Mouse (Mus musculus): ENCODE data around the gene Kl. TPM values are rescaled to one million over a fixed set of nuclear protein-coding genes. Genes with fewer than 3 reads are reported as not detected.

Gene Kl
- polyA plus RNA-seq, 1 experiment from 2014 or later: 0.07 TPM

DNA sequence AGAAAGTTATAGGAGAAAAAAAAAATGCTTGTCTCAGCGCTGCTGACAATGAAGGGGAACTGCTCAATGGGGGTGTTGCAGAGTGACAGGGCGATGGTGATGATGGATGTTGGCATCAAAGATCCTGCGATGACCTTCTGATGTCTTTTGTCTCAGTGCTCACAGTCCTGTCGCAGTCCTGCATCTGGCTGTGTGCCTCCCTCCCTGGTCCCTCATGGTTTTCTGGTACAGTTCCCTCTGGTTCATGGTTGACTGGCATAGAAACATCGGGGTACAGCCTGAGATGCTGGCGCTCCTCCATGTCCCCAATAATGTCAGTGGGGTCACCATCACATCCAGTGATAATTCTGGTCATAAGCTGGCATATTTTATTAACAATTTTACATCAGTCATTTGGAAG lies 18.7 kb downstream of the Kl start:
- Histone ChIP-seq H3K4me3 (ENCODE audit: low read depth, low read length) (no peak overlapping the region), H3K36me3 (ENCODE audit: control insufficient read depth, insufficient read depth, low read length) (no peaks in the 10 kb centered on the region), H3K27me3 (ENCODE audit: control insufficient read depth, insufficient read depth, low read length) (no peaks in the 10 kb centered on the region), H3K27ac (replicated peaks; ENCODE audit: low read depth, low read length) (no peak overlapping the region), H3K4me2 (ENCODE audit: low read depth, severe bottlenecking) (no peak overlapping the region), H3K9me3 (ENCODE audit: control insufficient read depth, low read length) (peaks cover 2% of the 10 kb centered on the region; the same call in 1 of the 2 replicates), H3K9ac (ENCODE audit: low read length) (no peak overlapping the region), H3K4me1 (ENCODE audit: control insufficient read depth, insufficient read depth, low read length) (no peaks in the 10 kb centered on the region)
- 79% methylated on average over 6 of the region's 6 CpGs for WGBS
- DNase-seq (ENCODE audit: low spot score) (no peak), ATAC-seq (ENCODE audit: insufficient number of reproducible peaks, low FRiP score, low TSS enrichment, low read depth) (no peak)

DNA sequence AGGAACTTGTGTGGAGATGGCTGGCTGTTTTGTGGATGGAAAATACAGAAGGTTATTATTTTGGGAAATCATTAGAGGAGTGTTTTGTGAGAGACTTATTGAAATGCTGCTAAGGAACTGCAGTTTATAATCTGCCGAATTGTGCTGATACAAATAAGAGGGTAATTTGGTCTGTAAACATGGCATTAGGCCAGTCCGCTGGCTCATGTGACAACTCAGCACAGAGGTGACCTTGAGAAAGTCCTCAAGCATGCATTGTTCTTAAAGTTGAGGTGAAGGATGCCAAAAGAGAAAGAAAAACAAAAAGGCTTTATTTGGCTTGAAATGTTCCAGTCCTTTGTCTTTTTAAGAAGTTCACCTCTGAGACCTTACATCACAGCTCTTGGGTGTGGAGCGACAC lies 21.8 kb downstream of the Kl start:
- Histone ChIP-seq H3K27ac (replicated peaks; ENCODE audit: low read depth, low read length) (no peak overlapping the region), H3K27me3 (ENCODE audit: control insufficient read depth, insufficient read depth, low read length) (no peaks in the 10 kb centered on the region), H3K4me2 (ENCODE audit: low read depth, severe bottlenecking) (no peak overlapping the region), H3K9ac (ENCODE audit: low read length) (no peak overlapping the region), H3K36me3 (ENCODE audit: control insufficient read depth, insufficient read depth, low read length) (no peaks in the 10 kb centered on the region), H3K9me3 (ENCODE audit: control insufficient read depth, low read length) (no peaks in the 10 kb centered on the region), H3K4me3 (ENCODE audit: low read depth, low read length) (no peak overlapping the region), H3K4me1 (ENCODE audit: control insufficient read depth, insufficient read depth, low read length) (no peaks in the 10 kb centered on the region)
- WGBS: 90% methylated on average over 3 of the region's 3 CpGs
- DNase-seq (ENCODE audit: low spot score) (no peak), ATAC-seq (ENCODE audit: insufficient number of reproducible peaks, low FRiP score, low TSS enrichment, low read depth) (no peak)

DNA sequence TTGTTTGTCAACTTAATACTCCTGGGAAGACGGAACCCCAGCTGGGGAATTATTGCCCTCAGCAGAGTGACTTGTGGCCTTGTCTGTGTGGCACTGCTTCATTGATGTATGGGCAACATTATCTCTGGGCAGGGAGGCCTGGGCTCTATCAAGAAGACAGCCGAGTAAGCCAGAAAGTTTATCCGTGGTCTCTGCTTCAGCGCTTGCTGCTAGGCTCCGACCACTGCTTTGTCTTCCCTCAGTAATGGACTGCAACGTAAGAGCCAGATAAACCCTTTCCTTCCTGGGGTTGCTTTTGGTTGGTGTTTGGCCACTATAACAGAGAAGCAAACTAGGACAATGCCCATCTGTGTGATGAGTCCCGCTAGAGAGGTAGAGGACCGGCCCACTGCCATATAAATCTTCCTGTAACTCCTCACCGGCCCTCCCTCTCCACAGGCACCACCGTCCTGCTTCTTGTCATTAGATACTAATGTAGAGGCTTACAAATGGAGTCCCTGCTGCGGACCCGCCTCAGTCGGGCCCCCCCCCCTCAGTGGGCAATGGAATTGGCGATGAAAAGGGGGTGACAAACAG lies 25.1 kb downstream of the Kl start:
- 57% methylated on average over 14 of the region's 14 CpGs for WGBS
- Histone ChIP-seq H3K27me3 (ENCODE audit: control insufficient read depth, insufficient read depth, low read length) (no peaks in the 10 kb centered on the region), H3K27ac (replicated peaks; ENCODE audit: low read depth, low read length) (no peak overlapping the region)

DNA sequence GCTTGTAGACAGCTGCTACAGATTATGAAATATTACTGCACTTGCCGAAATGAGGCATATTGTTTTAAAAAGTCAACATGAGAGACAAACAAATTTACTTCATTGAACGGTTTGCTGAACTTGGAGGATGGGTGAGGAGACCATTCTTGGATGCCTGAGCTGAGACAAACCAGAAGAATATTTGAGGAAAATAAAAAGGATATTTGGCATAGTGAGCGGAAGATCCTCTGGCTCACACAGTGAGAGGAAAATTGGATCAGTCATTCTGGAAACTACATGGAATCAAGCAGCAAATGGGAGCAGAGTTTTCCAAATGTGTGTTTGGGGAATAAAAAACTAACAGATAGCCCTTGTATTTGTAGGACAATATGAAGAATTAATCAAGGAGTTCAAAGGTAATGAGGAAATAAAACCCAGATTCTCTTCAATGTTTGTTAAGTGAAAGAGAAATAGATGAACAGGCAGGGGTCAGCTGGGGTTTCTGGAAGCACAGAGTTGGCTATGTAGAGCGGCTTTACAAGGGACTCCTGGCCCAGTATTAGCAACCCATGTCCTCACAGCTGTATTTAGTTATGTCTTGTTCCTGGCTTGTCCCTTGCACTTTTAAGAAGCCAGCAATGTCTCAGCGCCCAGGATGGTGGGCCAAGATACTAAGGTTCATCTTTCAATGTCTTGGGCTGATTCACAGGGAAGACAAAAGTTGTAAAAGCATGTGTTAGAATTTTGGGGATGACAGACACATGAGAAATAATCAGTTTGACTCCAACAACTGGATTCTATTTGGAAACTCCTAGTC lies 27.1 kb downstream of the Kl start:
- Histone ChIP-seq H3K4me3 (ENCODE audit: low read depth, low read length) (no peak overlapping the region), H3K4me1 (ENCODE audit: control insufficient read depth, insufficient read depth, low read length) (no peaks in the 10 kb centered on the region), H3K36me3 (ENCODE audit: control insufficient read depth, insufficient read depth, low read length) (no peaks in the 10 kb centered on the region), H3K9me3 (ENCODE audit: control insufficient read depth, low read length) (no peaks in the 10 kb centered on the region), H3K27me3 (ENCODE audit: control insufficient read depth, insufficient read depth, low read length) (no peaks in the 10 kb centered on the region), H3K27ac (replicated peaks; ENCODE audit: low read depth, low read length) (no peak overlapping the region), H3K4me2 (ENCODE audit: low read depth, severe bottlenecking) (no peak overlapping the region), H3K9ac (ENCODE audit: low read length) (no peak overlapping the region)
- DNase-seq (ENCODE audit: low spot score) (no peak), ATAC-seq (ENCODE audit: insufficient number of reproducible peaks, low FRiP score, low TSS enrichment, low read depth) (no peak)
- WGBS: 72% methylated on average over 5 of the region's 5 CpGs

More for the DNA sequence above, 25.1 kb downstream of the Kl start:
- DNase-seq (ENCODE audit: low spot score) (no peak), ATAC-seq (ENCODE audit: insufficient number of reproducible peaks, low FRiP score, low TSS enrichment, low read depth) (no peak)
- H3K36me3 ChIP-seq (ENCODE audit: control insufficient read depth, insufficient read depth, low read length): no peaks in the 10 kb centered on the region
- H3K4me2 ChIP-seq (ENCODE audit: low read depth, severe bottlenecking): no peak overlapping the region
- H3K4me1 ChIP-seq (ENCODE audit: control insufficient read depth, insufficient read depth, low read length): no peaks in the 10 kb centered on the region
- H3K9ac ChIP-seq (ENCODE audit: low read length): no peak overlapping the region
- H3K9me3 ChIP-seq (ENCODE audit: control insufficient read depth, low read length): no peaks in the 10 kb centered on the region
- no peak overlapping the region for H3K4me3 ChIP-seq (ENCODE audit: low read depth, low read length)

DNA sequence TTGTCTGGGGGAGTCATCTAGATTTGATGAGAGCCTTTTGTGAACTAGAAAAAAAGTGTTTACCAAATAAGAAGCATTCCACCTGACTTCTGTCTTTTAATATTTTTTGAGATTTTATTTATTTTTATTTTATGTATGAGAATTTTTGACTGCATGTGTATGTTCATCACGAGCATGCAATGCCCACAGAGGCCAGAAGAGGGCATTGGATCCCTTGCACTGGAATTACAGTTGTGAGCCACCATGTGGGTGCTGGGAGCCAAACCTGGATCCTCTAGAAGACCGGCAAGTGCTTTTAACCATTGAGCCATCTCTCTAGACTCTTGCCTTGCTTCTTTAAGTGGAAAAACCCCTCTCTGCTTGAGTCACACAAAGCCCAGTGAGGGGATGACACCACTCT lies 29.7 kb downstream of the Kl start:
- ATAC-seq (ENCODE audit: insufficient number of reproducible peaks, low FRiP score, low TSS enrichment, low read depth) (no peak), DNase-seq (ENCODE audit: low spot score) (no peak)
- H3K9ac ChIP-seq (ENCODE audit: low read length): no peak overlapping the region
- no peak overlapping the region for H3K4me3 ChIP-seq (ENCODE audit: low read depth, low read length)
- 98% methylated on average over 2 of the region's 2 CpGs for WGBS
- H3K4me1 ChIP-seq (ENCODE audit: control insufficient read depth, insufficient read depth, low read length): no peaks in the 10 kb centered on the region
- H3K27me3 ChIP-seq (ENCODE audit: control insufficient read depth, insufficient read depth, low read length): no peaks in the 10 kb centered on the region
- H3K4me2 ChIP-seq (ENCODE audit: low read depth, severe bottlenecking): no peak overlapping the region
- no peak overlapping the region for H3K27ac ChIP-seq (replicated peaks; ENCODE audit: low read depth, low read length)
- H3K9me3 ChIP-seq (ENCODE audit: control insufficient read depth, low read length): no peaks in the 10 kb centered on the region
- no peaks in the 10 kb centered on the region for H3K36me3 ChIP-seq (ENCODE audit: control insufficient read depth, insufficient read depth, low read length)

DNA sequence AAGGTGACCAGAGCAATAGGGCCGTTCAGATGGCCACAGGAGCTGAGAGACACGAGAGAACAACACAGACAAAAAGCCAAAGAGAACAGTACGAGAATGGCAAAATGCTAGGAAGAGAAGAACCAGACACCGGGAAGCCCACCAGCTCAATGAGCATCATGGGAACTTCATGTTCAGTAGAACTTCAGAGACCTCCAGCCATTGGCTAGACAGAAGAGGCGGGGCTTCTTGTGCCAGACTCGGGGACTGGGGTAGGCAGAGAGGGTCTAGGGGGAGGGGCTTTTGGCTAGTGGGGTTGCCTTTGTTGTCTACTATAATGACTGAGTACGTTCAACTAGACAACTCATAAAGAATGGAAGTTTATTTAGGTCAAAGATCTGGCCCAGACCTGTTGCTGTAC lies 41.7 kb downstream of the Kl start:
- Histone ChIP-seq H3K4me3 (ENCODE audit: low read depth, low read length) (no peak overlapping the region), H3K27ac (replicated peaks; ENCODE audit: low read depth, low read length) (no peak overlapping the region), H3K9ac (ENCODE audit: low read length) (no peak overlapping the region), H3K4me1 (ENCODE audit: control insufficient read depth, insufficient read depth, low read length) (no peaks in the 10 kb centered on the region), H3K27me3 (ENCODE audit: control insufficient read depth, insufficient read depth, low read length) (no peaks in the 10 kb centered on the region), H3K36me3 (ENCODE audit: control insufficient read depth, insufficient read depth, low read length) (no peaks in the 10 kb centered on the region), H3K4me2 (ENCODE audit: low read depth, severe bottlenecking) (no peak overlapping the region), H3K9me3 (ENCODE audit: control insufficient read depth, low read length) (no peaks in the 10 kb centered on the region)
- 89% methylated on average over 7 of the region's 7 CpGs for WGBS
- ATAC-seq (ENCODE audit: insufficient number of reproducible peaks, low FRiP score, low TSS enrichment, low read depth) (no peak), DNase-seq (ENCODE audit: low spot score) (no peak)

DNA sequence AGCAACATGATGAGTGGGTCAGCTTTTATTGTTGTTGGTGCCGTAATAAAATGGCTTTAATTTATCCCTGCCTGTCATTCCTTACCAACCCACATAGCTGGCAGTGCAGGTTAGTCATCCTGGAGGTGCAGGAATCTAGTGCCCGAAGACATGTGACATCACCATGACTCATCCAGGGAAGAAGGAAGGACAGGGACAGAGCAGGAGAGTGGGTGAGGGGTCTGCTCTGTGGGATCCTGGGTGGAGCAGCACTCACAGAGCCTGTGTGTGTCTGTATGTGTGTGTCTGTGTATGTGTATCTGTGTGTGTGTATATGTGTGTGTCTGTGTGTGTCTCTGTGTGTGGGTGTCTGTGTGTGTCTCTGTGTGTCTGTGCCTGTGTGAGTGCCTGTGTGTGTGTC lies 44.2 kb downstream of the Kl start:
- 70% methylated on average over 2 of the region's 2 CpGs for WGBS
- H3K27me3 ChIP-seq (ENCODE audit: control insufficient read depth, insufficient read depth, low read length): no peaks in the 10 kb centered on the region
- 0 out of 2 replicates have a peak, but pooled peaks have one; percentile 44 for ATAC-seq (ENCODE audit: insufficient number of reproducible peaks, low FRiP score, low TSS enrichment, low read depth)

DNA sequence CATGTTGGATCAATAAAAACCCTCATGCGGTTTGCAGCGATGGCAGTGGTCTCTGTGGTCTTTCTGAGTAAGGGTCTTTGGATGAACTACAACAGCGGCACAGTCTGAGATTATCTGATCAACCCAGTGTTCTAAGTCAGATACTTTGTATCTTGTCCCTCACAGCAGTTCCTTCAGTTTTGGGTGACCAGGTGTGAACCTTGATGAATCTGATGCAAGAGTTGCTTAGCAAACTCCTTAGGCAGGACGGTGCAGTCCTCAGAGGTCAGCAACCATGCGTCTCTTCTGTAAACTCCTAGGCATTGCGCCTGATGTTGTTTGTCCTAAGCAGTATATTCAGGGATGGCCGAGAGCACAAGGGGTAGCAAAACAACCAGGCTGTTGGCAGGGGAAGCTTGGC lies 48.7 kb downstream of the Kl start:
- Histone ChIP-seq H3K36me3 (ENCODE audit: control insufficient read depth, insufficient read depth, low read length) (no peaks in the 10 kb centered on the region), H3K4me3 (ENCODE audit: low read depth, low read length) (no peak overlapping the region), H3K27me3 (ENCODE audit: control insufficient read depth, insufficient read depth, low read length) (no peaks in the 10 kb centered on the region), H3K9ac (ENCODE audit: low read length) (no peak overlapping the region), H3K4me2 (ENCODE audit: low read depth, severe bottlenecking) (no peak overlapping the region), H3K9me3 (ENCODE audit: control insufficient read depth, low read length) (no peaks in the 10 kb centered on the region), H3K4me1 (ENCODE audit: control insufficient read depth, insufficient read depth, low read length) (no peaks in the 10 kb centered on the region), H3K27ac (replicated peaks; ENCODE audit: low read depth, low read length) (no peak overlapping the region)
- 90% methylated on average over 7 of the region's 7 CpGs for WGBS
- DNase-seq (ENCODE audit: low spot score) (no peak), ATAC-seq (ENCODE audit: insufficient number of reproducible peaks, low FRiP score, low TSS enrichment, low read depth) (no peak)

More for the DNA sequence above, 44.2 kb downstream of the Kl start:
- Histone ChIP-seq H3K4me3 (ENCODE audit: low read depth, low read length) (no peak overlapping the region), H3K4me1 (ENCODE audit: control insufficient read depth, insufficient read depth, low read length) (no peaks in the 10 kb centered on the region), H3K9me3 (ENCODE audit: control insufficient read depth, low read length) (no peaks in the 10 kb centered on the region), H3K4me2 (ENCODE audit: low read depth, severe bottlenecking) (no peak overlapping the region), H3K27ac (replicated peaks; ENCODE audit: low read depth, low read length) (no peak overlapping the region), H3K9ac (ENCODE audit: low read length) (no peak overlapping the region), H3K36me3 (ENCODE audit: control insufficient read depth, insufficient read depth, low read length) (no peaks in the 10 kb centered on the region)
- DNase-seq (ENCODE audit: low spot score): no peak
